Mouse (Mus musculus) megakaryocyte, adult 5-6 weeks (primary cell): ENCODE results near the gene Fgfr4. TPM values are rescaled to one million over a fixed set of nuclear protein-coding genes. Genes with fewer than 3 reads are reported as not detected.
A peak's percentile ranks its signal among the peaks of the same experiment; 100 is the strongest.

Source experiments
- ATAC-seq: 2 replicates; pipeline ENCODE4 v1.8.0; 2016; ENCODE audit warnings: mild to moderate bottlenecking, inconsistent platforms; ENCODE audit not compliant: poor library complexity, severe bottlenecking
- total RNA-seq, 2 experiments: library from RNA; stranded (forward) in 1 of 2; stranded (reverse) in 1 of 2; fragments of 153-499, 151-499 nt in 1 of 2; fragments of 221-1000, 200-1000 nt in 1 of 2; gene quantifications; 2 replicates each; pipeline versions ENCODE4 v1.2.3 to v1.2.4; 2015 to 2017

Gene Fgfr4
- total RNA-seq, 2 experiments from 2014 or later, result not detected

- no peak for ATAC-seq
Measured at GRCm38 (mm10) chr13:55208837-55209648, 56.6 kb downstream of the Fgfr4 start.

DNA sequence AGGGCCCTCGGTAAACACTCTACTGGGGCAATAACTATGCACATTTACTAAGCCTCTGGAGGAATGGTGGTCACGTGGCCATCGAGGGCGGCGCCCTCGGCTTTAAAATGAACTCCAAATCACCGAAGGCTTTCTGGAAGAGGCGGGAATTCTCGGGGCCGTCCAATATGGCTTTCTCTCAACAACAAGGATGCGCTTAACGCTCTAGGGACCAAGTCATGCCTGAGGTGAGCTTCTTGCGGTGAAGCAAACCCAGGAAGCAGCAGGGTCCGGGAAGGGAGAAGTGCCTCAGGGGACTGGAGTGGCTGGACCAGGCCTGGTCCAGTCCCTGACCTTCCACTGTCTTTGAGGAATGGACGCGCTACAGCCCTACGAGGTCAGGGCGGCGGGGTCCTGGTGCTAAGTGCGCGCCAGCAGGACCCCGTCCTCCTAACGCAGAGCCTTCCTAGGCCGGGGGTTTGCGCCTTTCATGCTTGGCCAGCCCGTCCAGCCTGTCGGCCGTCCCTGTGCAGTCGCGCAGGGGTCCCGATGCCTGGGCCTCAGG lies 57.3 kb downstream of the Fgfr4 start, which contains the start of gene Nsd1:
TSS of gene Nsd1 (plus strand) at position 134 of the 544 bp plus-strand sequence.
- ATAC-seq, result no peak

DNA sequence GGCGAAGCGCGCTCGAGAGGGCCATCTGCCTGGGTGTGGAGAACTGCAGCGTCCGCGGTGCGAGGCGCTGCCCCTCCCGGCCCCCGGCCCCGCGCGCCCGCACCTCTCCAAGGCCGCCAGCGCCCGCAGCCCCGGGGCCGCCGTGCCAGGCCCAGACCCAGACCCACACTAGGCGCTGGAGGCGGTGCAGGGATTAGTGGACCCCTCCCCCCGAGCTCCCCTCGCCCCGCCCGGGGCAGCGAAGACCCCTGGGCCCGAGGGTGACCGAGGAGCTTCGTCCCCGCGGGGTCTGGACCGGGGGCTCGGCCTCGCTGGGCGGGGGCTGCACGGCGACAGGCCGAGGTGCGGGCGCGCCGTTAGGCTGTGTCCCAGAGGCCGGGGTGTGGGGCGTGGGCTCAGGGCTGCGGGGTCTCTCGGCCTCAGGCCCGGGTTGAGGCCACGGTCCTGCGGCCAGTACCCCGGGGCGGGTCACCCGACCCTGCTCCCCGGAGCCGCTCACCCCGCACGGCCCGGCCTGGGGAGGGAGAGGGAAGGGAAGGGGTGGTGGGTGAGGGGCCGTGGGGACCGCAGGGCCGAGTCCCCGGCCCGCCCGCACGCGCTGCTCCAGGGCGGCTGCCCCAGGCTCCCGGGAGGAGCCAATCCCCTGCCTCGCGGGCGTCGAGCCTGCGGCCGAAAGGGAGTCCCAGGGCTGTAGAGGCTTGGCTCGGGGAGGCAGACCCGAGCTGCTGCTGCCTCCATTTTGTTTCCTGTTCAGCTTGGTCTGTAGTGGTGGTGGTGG lies 57.9 kb downstream of the Fgfr4 start:
- ATAC-seq, result peak; percentile 41

GRCm38 (mm10) chr13:55210971-55211220 lies 58.5 kb downstream of the Fgfr4 start:
- peak; percentile 55 for ATAC-seq

DNA sequence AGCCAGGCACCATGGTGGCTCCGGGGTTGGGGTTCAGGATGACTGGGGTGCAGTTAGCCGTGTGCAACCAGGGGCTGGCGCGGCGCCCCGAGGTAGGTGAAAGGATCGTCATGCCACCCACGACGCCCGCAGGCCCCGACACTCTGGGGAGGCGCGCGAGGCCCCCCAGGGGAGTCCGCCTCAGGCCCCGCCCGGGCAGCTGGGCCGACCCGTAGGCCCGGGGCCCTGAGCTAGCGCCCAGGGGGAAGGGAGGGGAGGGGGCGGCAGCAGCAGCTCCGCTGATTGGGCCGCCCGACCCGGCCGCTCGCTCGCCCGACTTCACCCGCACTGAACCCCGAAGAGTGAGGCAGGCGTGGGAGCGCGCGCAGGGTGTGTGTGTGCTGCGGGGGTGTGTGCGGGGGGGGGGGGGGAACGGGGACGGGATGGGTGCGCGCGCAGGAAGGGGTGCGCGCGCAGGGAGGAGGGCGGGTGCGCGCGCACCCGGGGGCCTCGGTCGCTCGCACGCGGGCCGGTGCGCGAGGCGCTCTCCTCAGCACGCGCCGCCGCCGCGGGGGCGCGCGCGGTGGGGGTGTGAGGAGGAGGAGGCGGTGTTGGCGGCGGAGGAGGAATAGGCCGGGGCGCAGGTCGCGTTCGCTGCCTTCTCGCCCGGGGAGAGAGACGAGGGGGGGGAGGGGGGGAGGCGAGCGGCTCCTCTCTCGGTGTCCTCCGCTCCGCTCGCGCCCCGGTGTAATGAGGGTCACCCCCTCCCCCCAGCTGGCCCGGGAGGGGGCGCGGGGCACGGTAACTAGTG lies 59.0 kb downstream of the Fgfr4 start:
- ATAC-seq, result peak; percentile 68

DNA sequence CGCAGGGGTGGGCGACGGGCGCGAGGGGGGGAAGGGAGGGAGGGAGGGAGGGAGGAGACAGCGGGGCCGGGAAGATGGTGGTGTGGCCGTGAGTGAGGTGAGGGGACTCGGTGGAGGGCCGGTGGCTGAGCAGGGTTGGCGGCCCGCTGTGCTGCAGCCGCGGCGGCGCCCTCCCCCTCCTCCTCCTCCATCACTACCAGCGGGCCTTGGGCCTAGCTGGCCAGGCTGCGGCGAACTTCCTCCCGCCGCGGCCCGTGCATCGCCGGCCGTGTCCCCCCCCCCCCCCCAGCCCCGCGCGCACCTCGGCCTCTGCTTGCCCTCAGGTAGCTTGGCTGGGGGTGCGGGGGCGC lies 59.5 kb downstream of the Fgfr4 start:
- ATAC-seq, result peak; percentile 37

- ATAC-seq, result no peak
Measured at GRCm38 (mm10) chr13:55212361-55213137, 60.1 kb downstream of the Fgfr4 start.

DNA sequence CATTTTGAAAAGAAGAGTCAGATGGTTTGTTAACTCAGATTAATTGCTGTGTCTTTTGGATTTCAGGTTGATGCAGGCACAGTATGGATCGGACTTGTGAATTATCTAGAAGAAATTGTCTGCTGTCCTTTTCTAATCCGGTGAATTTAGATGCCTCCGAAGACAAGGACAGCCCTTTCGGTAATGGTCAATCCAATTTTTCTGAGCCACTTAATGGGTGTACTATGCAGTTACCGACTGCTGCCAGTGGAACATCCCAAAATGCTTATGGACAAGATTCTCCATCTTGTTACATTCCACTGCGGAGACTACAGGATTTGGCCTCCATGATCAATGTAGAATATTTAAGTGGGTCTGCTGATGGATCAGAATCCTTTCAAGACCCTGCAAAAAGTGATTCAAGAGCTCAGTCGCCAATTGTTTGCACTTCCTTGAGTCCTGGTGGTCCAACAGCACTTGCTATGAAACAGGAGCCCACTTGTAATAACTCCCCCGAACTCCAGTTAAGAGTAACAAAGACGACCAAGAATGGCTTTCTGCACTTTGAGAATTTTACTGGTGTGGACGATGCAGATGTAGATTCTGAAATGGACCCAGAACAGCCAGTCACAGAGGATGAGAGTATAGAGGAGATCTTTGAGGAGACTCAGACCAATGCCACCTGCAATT lies 60.8 kb downstream of the Fgfr4 start:
- ATAC-seq, result no peak

Other genes with a start within 250 kb of the Fgfr4 start
- gene Unc5a, start 203.2 kb upstream of the Fgfr4 start, total RNA-seq (2015), result 0.38 and 0.71 TPM in 2 replicates
- 0.24 and 1.8 TPM in 2 replicates for gene Unc5a, start 203.2 kb upstream of the Fgfr4 start, total RNA-seq (2017)
- 37.9 and 43.1 TPM in 2 replicates for gene Hk3, start 131.3 kb upstream of the Fgfr4 start, total RNA-seq (2015)
- gene Hk3, start 131.3 kb upstream of the Fgfr4 start, total RNA-seq (2017), result 99.2 and 109 TPM in 2 replicates
- 54.5 and 58.7 TPM in 2 replicates for gene Uimc1, start 52.3 kb upstream of the Fgfr4 start, total RNA-seq (2015)
- gene Uimc1, start 52.3 kb upstream of the Fgfr4 start, total RNA-seq (2017), result 69.5 and 85.7 TPM in 2 replicates
- 8.0 and 12.3 TPM in 2 replicates for gene Zfp346, start 47.3 kb upstream of the Fgfr4 start, total RNA-seq (2015)
- gene Zfp346, start 47.3 kb upstream of the Fgfr4 start, total RNA-seq (2017), result 6.6 and 8.2 TPM in 2 replicates
- not detected in 2 replicates for gene Gm17617, start 19.1 kb upstream of the Fgfr4 start, total RNA-seq (2015)
- gene Gm17617, start 19.1 kb upstream of the Fgfr4 start, total RNA-seq (2017), result not detected in 2 replicates
- gene Nsd1, start 57.1 kb downstream of the Fgfr4 start, total RNA-seq (2015), result 68.2 TPM in 2 replicates
- gene Nsd1, start 57.1 kb downstream of the Fgfr4 start, total RNA-seq (2017), result 71.6 and 83.6 TPM in 2 replicates
- gene Prelid1, start 167.9 kb downstream of the Fgfr4 start, total RNA-seq (2015), result 455 and 498 TPM in 2 replicates
- 146 and 163 TPM in 2 replicates for gene Prelid1, start 167.9 kb downstream of the Fgfr4 start, total RNA-seq (2017)
- gene Rab24, start 169.3 kb downstream of the Fgfr4 start, total RNA-seq (2015), result 228 and 247 TPM in 2 replicates
- 47.0 and 54.4 TPM in 2 replicates for gene Rab24, start 169.3 kb downstream of the Fgfr4 start, total RNA-seq (2017)
- gene Mxd3, start 177.2 kb downstream of the Fgfr4 start, total RNA-seq (2015), result 33.1 and 36.5 TPM in 2 replicates
- gene Mxd3, start 177.2 kb downstream of the Fgfr4 start, total RNA-seq (2017), result 31.4 and 36.1 TPM in 2 replicates
- 73.6 and 74.9 TPM in 2 replicates for gene Lman2, start 210.1 kb downstream of the Fgfr4 start, total RNA-seq (2015)
- gene Lman2, start 210.1 kb downstream of the Fgfr4 start, total RNA-seq (2017), result 91.4 and 96.4 TPM in 2 replicates
- gene Rgs14, start 217.1 kb downstream of the Fgfr4 start, total RNA-seq (2015), result 55.3 and 56.5 TPM in 2 replicates
- gene Rgs14, start 217.1 kb downstream of the Fgfr4 start, total RNA-seq (2017), result 68.1 and 75.0 TPM in 2 replicates
- gene Slc34a1, start 245.5 kb downstream of the Fgfr4 start, total RNA-seq (2015), result 0.39 and 0.58 TPM in 2 replicates
- 0.44 and 2.0 TPM in 2 replicates for gene Slc34a1, start 245.5 kb downstream of the Fgfr4 start, total RNA-seq (2017)